Mouse (Mus musculus): ENCODE data around the gene Mbtps1.

GRCm38 (mm10) chr8:119568251-119568650, 9.7 kb upstream of the Mbtps1 start:
- no peak for TF ChIP-seq CTCF (IDR thresholded peaks at IDR 0.05; ENCODE audit: borderline replicate concordance, insufficient read depth, low read depth, low read length)
- no peak for TF ChIP-seq POLR2A (IDR thresholded peaks at IDR 0.05; ENCODE audit: borderline replicate concordance, insufficient read depth, low read length)
